Mouse (Mus musculus) ES-E14 (cell line): ENCODE measurements around the gene Hist2h2be. TPM values are rescaled to one million over a fixed set of nuclear protein-coding genes. Genes with fewer than 3 reads are reported as not detected.

Source experiments
- DNase-seq: peaks from one replicate; pipeline ENCODE4 v3.0.0-alpha.2; 2013; ENCODE audit warnings: low read depth, low spot score
- H3K27ac ChIP-seq: 2 replicates; pipeline ENCODE4 v1.5.1; 2012; ENCODE audit warnings: low read depth, mild to moderate bottlenecking, low read length, moderate library complexity, mixed read lengths; ENCODE audit not compliant: poor library complexity, insufficient read depth, severe bottlenecking
- H3K36me3 ChIP-seq: 2 replicates; pipeline ENCODE4 v1.6.1; 2012; ENCODE audit warnings: mild to moderate bottlenecking, low read length, moderate library complexity, mixed read lengths; ENCODE audit not compliant: control insufficient read depth, poor library complexity, insufficient read depth, severe bottlenecking
- H3K4me1 ChIP-seq, 2 experiments: fragments of 150-350 bp in 1 of 2; sonication (generic) in 1 of 2; 2 replicates each; pipeline ENCODE4 v1.6.1; 2012; ENCODE audit warnings: low read length in 2 of 2, mild to moderate bottlenecking in 1 of 2, mixed read lengths in 1 of 2; ENCODE audit not compliant: control insufficient read depth in 2 of 2, insufficient read depth in 2 of 2, poor library complexity in 1 of 2
- H3K4me3 ChIP-seq, 2 experiments: fragments of 150-350 bp in 1 of 2; sonication (generic) in 1 of 2; 2 replicates each; pipeline ENCODE4 v1.5.1; 2012; ENCODE audit warnings: low read length in 2 of 2, low read depth in 1 of 2, mild to moderate bottlenecking in 1 of 2, mixed read lengths in 1 of 2; ENCODE audit not compliant: insufficient read depth in 1 of 2, poor library complexity in 1 of 2, severe bottlenecking in 1 of 2
- H3K9ac ChIP-seq: 2 replicates; pipeline ENCODE4 v1.6.1; 2012; ENCODE audit warnings: low read depth, mild to moderate bottlenecking, low read length, mixed read lengths; ENCODE audit not compliant: poor library complexity, insufficient read depth, severe bottlenecking
- H3K9me3 ChIP-seq: fragments of 150-350 bp; sonication (generic); 2 replicates; pipeline ENCODE4 v1.6.1; 2012; ENCODE audit warnings: low read depth, mild to moderate bottlenecking, low read length; ENCODE audit not compliant: control insufficient read depth, insufficient read depth
- CHD2 ChIP-seq: IDR thresholded peaks from 2 replicates; pipeline ENCODE4 v1.6.1; 2014; ENCODE audit warnings: mild to moderate bottlenecking, low read depth, low read length, inconsistent platforms
- HCFC1 ChIP-seq: IDR thresholded peaks from 2 replicates; pipeline ENCODE4 v1.6.1; 2012; ENCODE audit warnings: low read length, inconsistent platforms, borderline replicate concordance; ENCODE audit not compliant: insufficient read depth
- MAFK ChIP-seq: IDR thresholded peaks from 2 replicates; pipeline ENCODE4 v1.6.1; 2014; ENCODE audit warnings: mild to moderate bottlenecking, low read depth, low read length, inconsistent platforms; ENCODE audit not compliant: insufficient read depth
- ZC3H11A ChIP-seq: IDR thresholded peaks from 2 replicates; pipeline ENCODE4 v1.6.1; 2012; ENCODE audit warnings: low read depth, mild to moderate bottlenecking, inconsistent platforms, low read length, borderline replicate concordance
- ZNF384 ChIP-seq: IDR thresholded peaks from 2 replicates; pipeline ENCODE4 v1.6.1; 2012; ENCODE audit warnings: low read depth, low read length, inconsistent platforms
- in situ Hi-C, 2 experiments: fragments of 600-800 bp; cut with MboI; formaldehyde crosslinking; loops; one replicate each; pipeline ENCODE4 v1.15.1; 2025; ENCODE audit warnings: low sequenced_read_pairs in 2 of 2, inconsistent platforms in 1 of 2; ENCODE audit not compliant: unreplicated experiment in 2 of 2
- total RNA-seq: library from RNA; depleted of rRNA; stranded (reverse); fragments of 300-350 nt; gene quantifications from 2 replicates; pipeline ENCODE4 v1.2.3, GENCODE M21; 2012

Hist2h2be gene
- total RNA-seq, 1 experiment = 0.80 TPM

DNA sequence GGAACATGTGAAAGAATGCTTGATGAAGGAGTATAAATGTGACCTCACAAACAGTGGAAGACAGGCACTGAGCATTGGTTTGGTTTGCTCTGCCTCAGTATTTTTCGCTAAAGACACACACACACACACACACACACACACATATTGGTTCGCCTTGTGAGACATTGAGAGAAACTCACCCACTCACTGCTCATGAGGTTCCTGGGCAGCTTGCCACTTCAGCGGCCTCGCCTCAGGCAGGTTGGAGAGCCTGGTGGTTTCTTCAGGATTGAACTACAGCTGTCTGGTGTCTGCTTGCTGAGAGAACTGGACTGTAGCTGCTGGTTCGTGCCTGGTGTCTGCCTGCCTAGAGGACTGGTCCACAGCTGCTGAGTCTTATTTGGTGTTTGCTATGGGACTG is 39.3 kb downstream of the Hist2h2be start:
- H3K4me3 ChIP-seq = no peak overlapping the region
- no peak overlapping the region for H3K9ac ChIP-seq
- H3K4me1 ChIP-seq = peaks cover 0 to 2% of the 10 kb centered on the region in 2 experiments; a peak in 1 of 4 replicates
- no peak for DNase-seq
- no peaks in the 10 kb centered on the region for H3K36me3 ChIP-seq
- no peak overlapping the region for H3K27ac ChIP-seq
- no peaks in the 10 kb centered on the region for H3K9me3 ChIP-seq
- in situ Hi-C loops = no loop called here
- TF ChIP-seq MAFK (no peak), HCFC1 (no peak), ZC3H11A (no peak), ZNF384 (no peak), CHD2 (no peak)

DNA sequence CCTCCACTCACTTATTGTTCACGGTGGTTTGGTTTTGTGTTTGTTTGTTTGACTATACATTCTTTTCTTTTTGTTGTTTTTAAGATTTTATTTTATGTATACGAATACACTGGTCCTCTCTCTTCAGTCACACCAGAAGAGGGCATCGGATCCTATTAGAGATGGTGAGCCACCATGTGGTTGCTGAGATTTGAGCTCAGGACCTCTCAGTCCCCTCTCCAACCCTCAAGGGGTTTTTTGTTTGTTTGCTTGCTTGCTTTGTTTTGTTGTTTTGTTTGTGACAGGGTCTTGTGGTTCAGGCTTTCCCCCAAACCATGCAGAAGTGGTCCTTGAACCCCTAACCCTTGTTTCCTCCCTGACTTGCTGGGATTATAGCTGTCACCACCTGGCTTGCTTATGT is 40.7 kb downstream of the Hist2h2be start:
- in situ Hi-C loops = no loop called here
- peak overlapping the region; percentile 56 to 74 for H3K4me3 ChIP-seq
- no peak for TF ChIP-seq ZC3H11A
- no peak for TF ChIP-seq CHD2
- TF ChIP-seq MAFK = no peak

DNA sequence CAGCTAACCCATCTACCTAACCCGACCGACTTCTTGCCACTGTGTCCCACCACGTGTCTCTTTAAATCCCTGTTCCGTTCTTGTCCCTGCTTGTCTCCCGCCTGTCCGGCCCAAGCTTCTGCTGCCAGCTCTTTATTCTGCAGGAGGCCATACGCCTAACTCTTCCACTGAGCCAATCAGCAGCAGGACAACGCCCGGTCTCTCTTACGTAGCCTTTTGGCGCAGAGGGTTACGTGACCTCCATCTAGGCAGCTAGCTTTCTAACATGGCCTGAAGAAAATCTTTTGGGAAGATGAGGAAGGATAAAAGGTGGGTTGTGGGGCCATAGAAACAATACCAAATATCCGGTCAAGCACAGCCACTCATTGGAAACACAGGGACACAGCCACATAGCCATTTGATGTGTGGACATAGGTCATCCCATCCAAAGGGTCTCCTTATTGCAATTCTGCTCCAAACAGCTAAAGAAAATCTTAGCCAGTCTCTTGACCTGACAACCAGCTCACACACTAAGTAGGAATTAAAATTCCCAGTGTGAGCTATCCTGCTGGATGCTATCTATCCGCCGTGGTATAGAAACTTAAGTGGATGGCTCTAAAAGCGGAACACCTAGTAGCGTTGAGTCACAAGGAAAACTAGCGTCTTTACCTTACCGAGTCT is 41.4 kb downstream of the Hist2h2be start:
- Histone ChIP-seq H3K9ac (peak overlapping the region; percentile 90), H3K4me3 (peak overlapping the region; percentile 56 to 74), H3K27ac (peak overlapping the region; percentile 96), H3K36me3 (no peaks in the 10 kb centered on the region), H3K4me1 (peaks cover 0 to 2% of the 10 kb centered on the region in 2 experiments; a peak in 1 of 4 replicates), H3K9me3 (no peaks in the 10 kb centered on the region)
- DNase-seq = no peak
- TF ChIP-seq MAFK (no peak), ZNF384 (no peak), CHD2 (no peak), HCFC1 (no peak), ZC3H11A (no peak)
- in situ Hi-C loops = no loop called here

More for the DNA sequence above, 40.7 kb downstream of the Hist2h2be start:
- peaks cover 0 to 2% of the 10 kb centered on the region in 2 experiments; a peak in 1 of 4 replicates for H3K4me1 ChIP-seq
- no peaks in the 10 kb centered on the region for H3K9me3 ChIP-seq
- peak overlapping the region; percentile 96 for H3K27ac ChIP-seq
- no peak for DNase-seq
- H3K36me3 ChIP-seq = no peaks in the 10 kb centered on the region
- peak overlapping the region; percentile 90 for H3K9ac ChIP-seq

DNA sequence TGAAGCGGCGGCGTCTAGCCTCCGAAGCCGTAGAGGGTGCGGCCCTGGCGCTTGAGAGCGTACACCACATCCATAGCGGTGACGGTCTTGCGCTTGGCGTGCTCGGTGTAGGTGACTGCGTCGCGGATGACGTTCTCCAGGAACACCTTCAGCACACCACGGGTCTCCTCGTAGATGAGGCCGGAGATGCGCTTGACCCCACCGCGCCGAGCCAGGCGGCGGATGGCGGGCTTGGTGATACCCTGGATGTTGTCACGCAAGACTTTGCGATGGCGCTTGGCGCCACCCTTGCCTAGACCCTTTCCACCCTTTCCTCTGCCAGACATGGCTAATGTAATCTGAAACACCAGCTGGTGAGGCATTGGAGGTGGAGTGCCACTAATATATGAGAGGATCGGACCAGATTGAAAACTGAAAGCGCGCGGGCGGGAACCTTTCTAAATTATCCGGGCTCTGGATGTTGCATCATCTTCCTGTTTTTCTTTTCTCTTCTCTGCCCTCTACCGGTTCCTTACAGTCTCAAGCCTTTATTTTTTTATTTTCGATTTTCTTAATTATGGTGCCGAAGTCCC is 42.1 kb downstream of the Hist2h2be start, which contains the start of gene Hist2h4:
Gene Hist2h4, minus strand, starts transcription at position 333 of the 572 bp plus-strand sequence.
- in situ Hi-C loops = no loop called here
- peak; percentile 93 for DNase-seq
- no peaks in the 10 kb centered on the region for H3K36me3 ChIP-seq
- TF ChIP-seq HCFC1 (peak; percentile 59; the same call in 1 of the 2 replicates), CHD2 (no peak), ZNF384 (peak; percentile 69)
- H3K9ac ChIP-seq = peak within 1 kb of the TSS; percentile 90
- H3K4me3 ChIP-seq = peak within 1 kb of the TSS; percentile 56 to 74
- peak within 1 kb of the TSS; percentile 96 for H3K27ac ChIP-seq
- H3K4me1 ChIP-seq = peaks cover 0 to 5% of the 10 kb centered on the region in 2 experiments; a peak in 2 of 4 replicates
- no peaks in the 10 kb centered on the region for H3K9me3 ChIP-seq
